Mouse (Mus musculus): ENCODE data around the gene Gm49361. TPM values are rescaled to one million over a fixed set of nuclear protein-coding genes. Genes with fewer than 3 reads are reported as not detected.

The Gm49361 gene
- total RNA-seq, 1 experiment from 2014 or later: not detected

GRCm38 (mm10) chr14:57639153-57639552 lies 106.8 kb downstream of the Gm49361 start:
- no peak for ATAC-seq (replicated peaks; ENCODE audit: low read depth, poor library complexity, severe bottlenecking)

- ATAC-seq (replicated peaks; ENCODE audit: low read depth, poor library complexity, severe bottlenecking): no peak
Measured at GRCm38 (mm10) chr14:57634141-57634540, 111.8 kb downstream of the Gm49361 start.

- ATAC-seq (replicated peaks; ENCODE audit: low read depth, poor library complexity, severe bottlenecking): no peak
Measured at GRCm38 (mm10) chr14:57629595-57629994, 116.3 kb downstream of the Gm49361 start.

- ATAC-seq (replicated peaks; ENCODE audit: low read depth, poor library complexity, severe bottlenecking): no peak
Measured at GRCm38 (mm10) chr14:57622934-57623333, 123.0 kb downstream of the Gm49361 start.

- ATAC-seq (replicated peaks; ENCODE audit: low read depth, poor library complexity, severe bottlenecking): no peak
Measured at GRCm38 (mm10) chr14:57621699-57622098, 124.2 kb downstream of the Gm49361 start.

DNA sequence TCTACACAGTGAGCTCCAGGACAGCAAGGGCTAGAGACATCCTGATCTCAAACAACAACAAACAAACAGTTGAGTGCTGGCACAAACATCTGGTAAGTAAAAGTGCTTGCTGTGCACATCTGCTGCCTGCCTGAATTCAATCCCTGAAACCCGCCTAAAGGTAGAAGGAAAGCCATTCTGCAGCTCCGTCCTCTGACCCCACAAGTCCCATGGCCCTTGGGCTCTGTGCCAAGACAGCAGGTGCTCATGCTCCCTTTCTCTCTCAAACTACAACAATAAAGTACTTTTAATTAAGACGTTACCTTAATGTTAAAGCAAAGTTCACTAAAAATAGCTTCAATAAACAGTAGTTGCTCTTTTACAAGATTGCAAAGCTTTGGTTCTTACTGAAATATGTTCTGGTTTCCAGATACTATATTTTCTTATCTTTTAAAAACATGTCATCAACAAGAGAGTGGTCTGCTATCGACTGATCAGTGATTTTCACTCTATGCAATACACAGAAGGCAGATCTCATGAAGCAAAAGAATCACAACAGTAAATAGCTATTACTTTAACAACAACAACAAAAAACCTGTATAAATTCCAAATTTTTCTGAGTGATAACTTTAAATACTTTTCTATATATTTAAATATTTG lies 125.2 kb downstream of the Gm49361 start:
- ATAC-seq (replicated peaks; ENCODE audit: low read depth, poor library complexity, severe bottlenecking): no peak

GRCm38 (mm10) chr14:57619487-57619886 lies 126.4 kb downstream of the Gm49361 start:
- ATAC-seq (replicated peaks; ENCODE audit: low read depth, poor library complexity, severe bottlenecking): peak; percentile 89

DNA sequence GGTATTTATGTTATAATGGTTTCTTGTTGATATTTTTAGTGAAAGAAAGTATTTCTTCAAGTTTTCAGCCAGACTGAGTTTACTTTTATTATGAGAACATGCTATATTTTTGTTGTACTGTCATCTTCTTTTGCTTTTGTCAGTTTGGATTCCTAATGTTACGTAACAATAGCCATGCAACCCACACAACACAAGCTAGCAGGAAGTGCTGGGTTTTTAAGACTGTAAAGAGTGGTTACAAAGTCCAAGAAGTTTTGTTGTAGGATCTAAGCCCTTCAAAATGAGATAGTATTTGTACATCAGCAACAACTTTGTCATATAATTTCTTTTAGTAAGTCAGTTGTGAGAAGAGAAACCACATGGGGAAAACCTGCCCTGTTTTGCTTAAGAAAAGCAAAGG lies 128.2 kb downstream of the Gm49361 start:
- ATAC-seq (replicated peaks; ENCODE audit: low read depth, poor library complexity, severe bottlenecking): no peak

GRCm38 (mm10) chr14:57616339-57616965 lies 129.5 kb downstream of the Gm49361 start:
- no peak for ATAC-seq (replicated peaks; ENCODE audit: low read depth, poor library complexity, severe bottlenecking)

- ATAC-seq (replicated peaks; ENCODE audit: low read depth, poor library complexity, severe bottlenecking): no peak
Measured at GRCm38 (mm10) chr14:57615828-57616227, 130.1 kb downstream of the Gm49361 start.

GRCm38 (mm10) chr14:57611034-57611433 lies 134.9 kb downstream of the Gm49361 start:
- ATAC-seq (replicated peaks; ENCODE audit: low read depth, poor library complexity, severe bottlenecking): no peak

DNA sequence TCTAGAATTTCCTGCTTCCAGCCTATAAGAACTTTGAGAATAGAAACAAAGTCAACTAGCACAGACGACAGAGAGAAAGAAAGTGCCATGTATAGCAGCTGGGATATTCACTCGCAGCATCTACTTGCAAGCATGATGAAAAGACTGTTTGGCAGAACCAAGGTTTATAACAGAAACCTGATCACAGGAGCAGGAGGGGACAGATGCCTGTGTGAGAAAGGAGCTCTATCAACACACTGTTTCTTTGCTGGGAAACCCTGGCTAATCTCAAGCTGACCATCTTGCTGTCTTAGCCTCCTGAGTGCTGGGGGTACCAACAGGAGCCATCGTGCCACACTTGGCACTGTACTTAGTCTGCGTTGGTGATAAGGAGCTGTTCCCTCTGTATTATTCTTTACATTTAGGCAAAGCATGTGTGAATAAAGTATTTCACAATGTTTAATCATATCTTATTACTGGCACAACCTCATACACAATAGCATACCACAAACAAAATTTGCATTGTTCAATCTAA lies 136.0 kb downstream of the Gm49361 start:
- ATAC-seq (replicated peaks; ENCODE audit: low read depth, poor library complexity, severe bottlenecking): no peak

DNA sequence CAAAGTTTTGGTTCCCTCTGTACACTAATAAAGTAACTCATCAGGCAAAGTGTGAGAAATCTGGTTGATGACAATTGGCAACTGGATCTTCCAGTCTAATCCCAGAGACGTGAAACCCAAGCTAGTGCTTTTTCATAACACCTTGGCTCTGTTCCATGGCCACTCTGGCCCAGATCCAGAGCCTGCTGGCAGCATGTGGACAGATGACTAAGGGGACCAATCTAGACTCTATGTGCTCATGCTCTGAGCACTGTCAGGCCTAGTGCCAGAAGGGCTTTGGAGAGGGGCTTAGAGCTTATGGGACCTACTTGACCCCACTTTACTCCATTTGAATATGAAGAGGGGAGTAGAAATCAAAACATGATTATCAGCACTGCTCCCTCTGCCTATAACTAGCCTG lies 138.4 kb downstream of the Gm49361 start:
- no peak for ATAC-seq (replicated peaks; ENCODE audit: low read depth, poor library complexity, severe bottlenecking)

GRCm38 (mm10) chr14:57606663-57607365 lies 139.1 kb downstream of the Gm49361 start:
- no peak for ATAC-seq (replicated peaks; ENCODE audit: low read depth, poor library complexity, severe bottlenecking)

DNA sequence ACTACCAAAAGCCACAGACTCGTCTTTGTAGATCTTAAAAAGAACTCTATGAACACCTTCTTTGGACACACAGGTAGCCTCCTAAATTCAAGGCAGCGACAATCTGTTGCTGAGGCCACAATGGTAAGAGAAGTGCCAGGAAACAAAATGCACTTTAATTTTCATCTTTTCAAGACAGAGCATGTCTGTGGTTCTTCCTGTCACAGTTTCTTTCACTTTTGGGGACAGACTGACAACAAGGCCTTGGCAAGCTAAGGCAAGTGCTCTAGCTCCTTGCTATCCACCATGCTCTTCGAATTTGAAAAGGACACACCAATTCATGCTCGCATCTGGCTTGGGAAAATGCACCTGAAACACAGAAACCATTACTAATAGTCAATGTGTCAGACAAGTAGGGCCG lies 152.6 kb downstream of the Gm49361 start:
- ATAC-seq (replicated peaks; ENCODE audit: low read depth, poor library complexity, severe bottlenecking): no peak

Other genes starting within 250 kb of the Gm49361 start
- gene Il17d, start 221.3 kb downstream of the Gm49361 start, total RNA-seq (2017): not detected in 2 replicates
- gene Eef1akmt1, start 174.5 kb downstream of the Gm49361 start, total RNA-seq (2017): 16.7 and 18.1 TPM in 2 replicates
- 41.1 and 54.8 TPM in 2 replicates for gene Xpo4, start 80.7 kb downstream of the Gm49361 start, total RNA-seq (2017)
- gene Lats2, start 12.3 kb upstream of the Gm49361 start, total RNA-seq (2017): 7.8 and 9.0 TPM in 2 replicates
- 15.5 and 22.7 TPM in 2 replicates for gene Sap18, start 52.1 kb upstream of the Gm49361 start, total RNA-seq (2017)
- 24.1 and 40.2 TPM in 2 replicates for gene Ska3, start 80.1 kb upstream of the Gm49361 start, total RNA-seq (2017)
- gene Mrpl57, start 80.1 kb upstream of the Gm49361 start, total RNA-seq (2017): 55.2 and 62.9 TPM in 2 replicates
- gene Zdhhc20, start 144.2 kb upstream of the Gm49361 start, total RNA-seq (2017): 28.6 and 32.3 TPM in 2 replicates